Mouse (Mus musculus): ENCODE data around the gene Rasl12. TPM values are rescaled to one million over a fixed set of nuclear protein-coding genes. Genes with fewer than 3 reads are reported as not detected.

Gene Rasl12
- polyA plus RNA-seq, 1 experiment from 2014 or later, result 53.8 TPM

GRCm38 (mm10) chr9:65427511-65427910, 29.2 kb downstream of the Rasl12 start:
- no peak overlapping the region for H3K4me2 ChIP-seq (ENCODE audit: low read depth, low read length)
- WGBS, result 62% methylated on average over 2 of the region's 2 CpGs
- H3K9me3 ChIP-seq (ENCODE audit: control insufficient read depth, low read length), result no peaks in the 10 kb centered on the region
- no peaks in the 10 kb centered on the region for H3K4me1 ChIP-seq (replicated peaks; ENCODE audit: control insufficient read depth, insufficient read depth, low read length)
- no peak for ATAC-seq (ENCODE audit: low read depth)
- H3K9ac ChIP-seq (ENCODE audit: low read length), result no peak overlapping the region
- no peak overlapping the region for H3K4me3 ChIP-seq (ENCODE audit: low read length)
- H3K36me3 ChIP-seq (ENCODE audit: control insufficient read depth, insufficient read depth, low read length), result no peaks in the 10 kb centered on the region
- no peaks in the 10 kb centered on the region for H3K27me3 ChIP-seq (ENCODE audit: control insufficient read depth, insufficient read depth, low read depth, low read length)
- H3K27ac ChIP-seq (ENCODE audit: low read length), result no peak overlapping the region

- H3K4me3 ChIP-seq (ENCODE audit: low read length), result no peak overlapping the region
- WGBS, result 84% methylated on average over 5 of the region's 5 CpGs
- no peak for ATAC-seq (ENCODE audit: low read depth)
- H3K9ac ChIP-seq (ENCODE audit: low read length), result no peak overlapping the region
- H3K36me3 ChIP-seq (ENCODE audit: control insufficient read depth, insufficient read depth, low read length), result no peaks in the 10 kb centered on the region
- no peaks in the 10 kb centered on the region for H3K9me3 ChIP-seq (ENCODE audit: control insufficient read depth, low read length)
- no peaks in the 10 kb centered on the region for H3K27me3 ChIP-seq (ENCODE audit: control insufficient read depth, insufficient read depth, low read depth, low read length)
- no peak overlapping the region for H3K4me2 ChIP-seq (ENCODE audit: low read depth, low read length)
- no peak overlapping the region for H3K27ac ChIP-seq (ENCODE audit: low read length)
- no peaks in the 10 kb centered on the region for H3K4me1 ChIP-seq (replicated peaks; ENCODE audit: control insufficient read depth, insufficient read depth, low read length)
Measured at GRCm38 (mm10) chr9:65428003-65428402, 29.7 kb downstream of the Rasl12 start.

GRCm38 (mm10) chr9:65430401-65430800, 32.1 kb downstream of the Rasl12 start:
- Histone ChIP-seq H3K4me2 (ENCODE audit: low read depth, low read length) (no peak overlapping the region), H3K36me3 (ENCODE audit: control insufficient read depth, insufficient read depth, low read length) (no peaks in the 10 kb centered on the region), H3K9me3 (ENCODE audit: control insufficient read depth, low read length) (no peaks in the 10 kb centered on the region), H3K27me3 (ENCODE audit: control insufficient read depth, insufficient read depth, low read depth, low read length) (no peaks in the 10 kb centered on the region), H3K4me1 (replicated peaks; ENCODE audit: control insufficient read depth, insufficient read depth, low read length) (0 out of 2 replicates have a peak, but pooled peaks cover 3% of the 10 kb centered on the region), H3K27ac (ENCODE audit: low read length) (no peak overlapping the region), H3K4me3 (ENCODE audit: low read length) (no peak overlapping the region), H3K9ac (ENCODE audit: low read length) (no peak overlapping the region)
- ATAC-seq (ENCODE audit: low read depth), result no peak

- no peak overlapping the region for H3K27ac ChIP-seq (ENCODE audit: low read length)
- no peaks in the 10 kb centered on the region for H3K27me3 ChIP-seq (ENCODE audit: control insufficient read depth, insufficient read depth, low read depth, low read length)
- no peak overlapping the region for H3K9ac ChIP-seq (ENCODE audit: low read length)
- H3K4me2 ChIP-seq (ENCODE audit: low read depth, low read length), result no peak overlapping the region
- no peak for ATAC-seq (ENCODE audit: low read depth)
- H3K4me1 ChIP-seq (replicated peaks; ENCODE audit: control insufficient read depth, insufficient read depth, low read length), result 0 out of 2 replicates have a peak, but pooled peaks cover 3% of the 10 kb centered on the region
- H3K9me3 ChIP-seq (ENCODE audit: control insufficient read depth, low read length), result no peaks in the 10 kb centered on the region
- H3K4me3 ChIP-seq (ENCODE audit: low read length), result no peak overlapping the region
- H3K36me3 ChIP-seq (ENCODE audit: control insufficient read depth, insufficient read depth, low read length), result no peaks in the 10 kb centered on the region
- 85% methylated on average over 5 of the region's 5 CpGs for WGBS
Measured at GRCm38 (mm10) chr9:65430921-65431320, 32.6 kb downstream of the Rasl12 start.

- no peak overlapping the region for H3K9ac ChIP-seq (ENCODE audit: low read length)
- no peak overlapping the region for H3K4me3 ChIP-seq (ENCODE audit: low read length)
- no peaks in the 10 kb centered on the region for H3K9me3 ChIP-seq (ENCODE audit: control insufficient read depth, low read length)
- no peak overlapping the region for H3K4me2 ChIP-seq (ENCODE audit: low read depth, low read length)
- H3K27ac ChIP-seq (ENCODE audit: low read length), result no peak overlapping the region
- peaks cover 7% of the 10 kb centered on the region for H3K4me1 ChIP-seq (replicated peaks; ENCODE audit: control insufficient read depth, insufficient read depth, low read length)
- no peaks in the 10 kb centered on the region for H3K27me3 ChIP-seq (ENCODE audit: control insufficient read depth, insufficient read depth, low read depth, low read length)
- H3K36me3 ChIP-seq (ENCODE audit: control insufficient read depth, insufficient read depth, low read length), result no peaks in the 10 kb centered on the region
- WGBS, result 3% methylated on average over 3 of the region's 3 CpGs
- ATAC-seq (ENCODE audit: low read depth), result peak; percentile 45; the same call in 1 of the 2 replicates
Measured at GRCm38 (mm10) chr9:65432236-65432635, 33.9 kb downstream of the Rasl12 start.

GRCm38 (mm10) chr9:65434140-65434539, 35.8 kb downstream of the Rasl12 start:
- Histone ChIP-seq H3K9me3 (ENCODE audit: control insufficient read depth, low read length) (no peaks in the 10 kb centered on the region), H3K36me3 (ENCODE audit: control insufficient read depth, insufficient read depth, low read length) (0 out of 2 replicates have a peak, but pooled peaks cover 2% of the 10 kb centered on the region), H3K9ac (ENCODE audit: low read length) (no peak overlapping the region), H3K4me2 (ENCODE audit: low read depth, low read length) (no peak overlapping the region), H3K4me3 (ENCODE audit: low read length) (no peak overlapping the region), H3K4me1 (replicated peaks; ENCODE audit: control insufficient read depth, insufficient read depth, low read length) (peaks cover 7% of the 10 kb centered on the region), H3K27ac (ENCODE audit: low read length) (no peak overlapping the region), H3K27me3 (ENCODE audit: control insufficient read depth, insufficient read depth, low read depth, low read length) (no peaks in the 10 kb centered on the region)
- WGBS, result 57% methylated on average over 5 of the region's 5 CpGs
- ATAC-seq (ENCODE audit: low read depth), result no peak

GRCm38 (mm10) chr9:65435211-65435610, 36.9 kb downstream of the Rasl12 start:
- 0 out of 2 replicates have a peak, but pooled peaks cover 2% of the 10 kb centered on the region for H3K36me3 ChIP-seq (ENCODE audit: control insufficient read depth, insufficient read depth, low read length)
- H3K4me1 ChIP-seq (replicated peaks; ENCODE audit: control insufficient read depth, insufficient read depth, low read length), result peaks cover 7% of the 10 kb centered on the region
- peak overlapping the region; percentile 7; the same call in 1 of the 2 replicates for H3K27ac ChIP-seq (ENCODE audit: low read length)
- H3K9ac ChIP-seq (ENCODE audit: low read length), result no peak overlapping the region
- no peaks in the 10 kb centered on the region for H3K27me3 ChIP-seq (ENCODE audit: control insufficient read depth, insufficient read depth, low read depth, low read length)
- peak overlapping the region; percentile 70; the same call in 1 of the 2 replicates for H3K4me2 ChIP-seq (ENCODE audit: low read depth, low read length)
- ATAC-seq (ENCODE audit: low read depth), result no peak; the same call in 1 of the 2 replicates
- no peak overlapping the region; the same call in 1 of the 2 replicates for H3K4me3 ChIP-seq (ENCODE audit: low read length)
- no peaks in the 10 kb centered on the region for H3K9me3 ChIP-seq (ENCODE audit: control insufficient read depth, low read length)
- 63% methylated on average over 4 of the region's 4 CpGs for whole genome bisulfite sequencing

GRCm38 (mm10) chr9:65435671-65436301, 37.5 kb downstream of the Rasl12 start, which contains the start of gene Mtfmt:
TSS of gene Mtfmt (plus strand) at chr9:65435782.
- peak within 1 kb of the TSS; percentile 96 for H3K4me3 ChIP-seq (ENCODE audit: low read length)
- peaks cover 8% of the 10 kb centered on the region for H3K36me3 ChIP-seq (ENCODE audit: control insufficient read depth, insufficient read depth, low read length)
- peak within 1 kb of the TSS; percentile 83 for H3K9ac ChIP-seq (ENCODE audit: low read length)
- H3K4me2 ChIP-seq (ENCODE audit: low read depth, low read length), result peak within 1 kb of the TSS; percentile 70
- peak within 1 kb of the TSS; percentile 7; the same call in 1 of the 2 replicates for H3K27ac ChIP-seq (ENCODE audit: low read length)
- peak; percentile 95 for ATAC-seq (ENCODE audit: low read depth)
- peaks cover 7% of the 10 kb centered on the region for H3K4me1 ChIP-seq (replicated peaks; ENCODE audit: control insufficient read depth, insufficient read depth, low read length)
- H3K9me3 ChIP-seq (ENCODE audit: control insufficient read depth, low read length), result no peaks in the 10 kb centered on the region
- under 1% methylated on average over 54 of the region's 54 CpGs for WGBS
- no peaks in the 10 kb centered on the region for H3K27me3 ChIP-seq (ENCODE audit: control insufficient read depth, insufficient read depth, low read depth, low read length)

- H3K27me3 ChIP-seq (ENCODE audit: control insufficient read depth, insufficient read depth, low read depth, low read length), result no peaks in the 10 kb centered on the region
- no peak for ATAC-seq (ENCODE audit: low read depth)
- H3K4me3 ChIP-seq (ENCODE audit: low read length), result no peak overlapping the region
- H3K27ac ChIP-seq (ENCODE audit: low read length), result no peak overlapping the region
- no peaks in the 10 kb centered on the region for H3K4me1 ChIP-seq (replicated peaks; ENCODE audit: control insufficient read depth, insufficient read depth, low read length)
- no peaks in the 10 kb centered on the region for H3K9me3 ChIP-seq (ENCODE audit: control insufficient read depth, low read length)
- H3K4me2 ChIP-seq (ENCODE audit: low read depth, low read length), result no peak overlapping the region
- 90% methylated on average over 4 of the region's 4 CpGs for WGBS
- no peak overlapping the region for H3K9ac ChIP-seq (ENCODE audit: low read length)
- peaks cover 41% of the 10 kb centered on the region for H3K36me3 ChIP-seq (ENCODE audit: control insufficient read depth, insufficient read depth, low read length)
Measured at GRCm38 (mm10) chr9:65444692-65445091, 46.4 kb downstream of the Rasl12 start.
